Mouse (Mus musculus) brown adipose tissue, adult 24 weeks (tissue): ENCODE results near the gene Eml3. TPM values are rescaled to one million over a fixed set of nuclear protein-coding genes. Genes with fewer than 3 reads are reported as not detected.
A peak's percentile ranks its signal among the peaks of the same experiment; 100 is the strongest.
"Not testable (repeated sequence)": the region's sequence is repeated elsewhere in the genome, so short reads cannot be mapped to it uniquely, and the experiment has no call there.

ENCODE experiments used
- H3K27ac ChIP-seq: fragments of 200-500 bp; replicated peaks from 2 replicates; pipeline ENCODE4 v1.5.1; 2012; ENCODE audit warnings: low read depth, mild to moderate bottlenecking, low read length
- H3K4me1 ChIP-seq: fragments of 200-500 bp; 2 replicates; pipeline ENCODE4 v1.6.1; 2012; ENCODE audit warnings: low read length, mixed read lengths; ENCODE audit not compliant: control insufficient read depth, insufficient read depth, insufficient read length
- H3K4me3 ChIP-seq: fragments of 200-500 bp; 2 replicates; pipeline ENCODE4 v1.5.1; 2012; ENCODE audit warnings: low read depth, mild to moderate bottlenecking, low read length, moderate library complexity; ENCODE audit not compliant: insufficient read depth
- polyA plus RNA-seq: library from polyadenylated mRNA; stranded (reverse); fragments of >200 nt; gene quantifications from 2 replicates; pipeline ENCODE4 v1.2.4, GENCODE M21; 2012; ENCODE audit not compliant: missing spikeins, insufficient read depth, insufficient read length

The Eml3 gene
- 11.6 and 12.9 TPM in 2 replicates for polyA plus RNA-seq

- Histone ChIP-seq H3K4me3 (peak within 1 kb of the TSS; percentile 92), H3K4me1 (no peaks in the 10 kb centered on the region), H3K27ac (peak within 1 kb of the TSS; percentile 70)
These were observed at the start of gene Eml3, which contains the start of gene Rom1 for GRCm38 (mm10) chr19:8929224-8930088. Eml3 (plus strand) TSS chr19:8929552. Rom1 (minus strand) TSS chr19:8929356.

DNA sequence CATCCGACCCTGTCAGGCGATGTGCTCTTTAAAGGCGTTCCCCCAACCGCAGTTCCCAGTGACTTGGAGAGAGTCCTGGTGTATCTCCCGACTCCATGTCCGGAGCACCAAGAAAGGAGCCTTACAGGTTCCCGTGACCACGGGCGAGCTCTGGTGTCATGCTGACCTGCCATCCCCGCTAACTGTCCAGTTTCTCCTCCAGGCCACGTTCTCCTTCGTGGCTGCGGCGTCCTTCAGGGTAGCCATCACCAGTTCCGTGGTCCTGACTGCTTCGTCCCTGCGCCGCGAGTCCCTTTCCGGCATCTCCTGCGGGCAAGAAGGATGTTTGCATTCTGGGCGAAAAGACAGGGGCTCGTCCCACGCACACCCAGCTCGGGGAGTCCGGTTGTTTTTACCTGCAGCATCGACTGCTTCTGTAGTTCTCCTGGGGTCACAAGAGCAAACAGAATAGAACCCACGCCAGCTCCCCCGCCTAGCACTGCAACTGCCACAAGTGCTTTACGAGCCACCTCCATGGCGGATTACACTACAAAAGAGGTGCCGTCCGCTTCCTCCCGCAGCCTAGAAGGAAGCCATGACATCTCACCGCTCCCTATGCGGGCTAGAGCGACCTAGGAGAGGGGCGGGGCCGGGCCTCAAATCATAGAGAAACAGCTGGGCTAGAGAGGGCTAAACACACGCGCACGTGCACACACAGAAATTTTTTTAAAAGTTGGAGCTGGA, 48.9 kb upstream of the Eml3 start, which contains the start of gene Uqcc3:
Uqcc3 (minus strand) TSS at position 613 of the 723 bp plus-strand sequence.
- peak within 1 kb of the TSS; percentile 61 for H3K27ac ChIP-seq
- 0 out of 2 replicates have a peak, but pooled peaks cover 2% of the 10 kb centered on the region for H3K4me1 ChIP-seq
- H3K4me3 ChIP-seq: peak within 1 kb of the TSS; percentile 69

DNA sequence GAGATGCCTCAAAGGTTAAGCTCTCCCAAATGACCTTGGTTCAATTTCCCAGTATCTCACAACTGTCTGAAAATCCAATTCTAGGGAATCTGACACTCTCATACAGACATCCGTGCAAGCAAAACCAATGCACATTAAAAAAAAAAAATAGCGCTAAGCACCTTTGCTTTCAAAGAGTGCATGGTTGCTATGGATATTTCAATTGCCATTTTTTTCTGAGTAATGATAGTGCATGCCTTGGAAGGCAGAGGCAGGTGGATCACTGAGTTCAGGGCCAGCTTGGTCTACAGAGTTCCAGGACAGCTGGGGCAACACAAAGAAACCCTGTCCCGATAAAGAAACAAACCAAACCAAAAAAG, 48.3 kb upstream of the Eml3 start:
- H3K4me1 ChIP-seq: 0 out of 2 replicates have a peak, but pooled peaks cover 2% of the 10 kb centered on the region
- peak overlapping the region; percentile 69 for H3K4me3 ChIP-seq
- no peak overlapping the region for H3K27ac ChIP-seq

- Histone ChIP-seq H3K4me1 (peaks cover 7% of the 10 kb centered on the region; the same call in 1 of the 2 replicates), H3K27ac (no peak within 1 kb of the TSS), H3K4me3 (no peak within 1 kb of the TSS)
These were observed 45.7 kb upstream of the Eml3 start, which contains the start of the genes Lbhd1 and Gm49403 for GRCm38 (mm10) chr19:8883616-8884015. Lbhd1 (plus strand) TSS chr19:8883732. Gm49403 (plus strand) TSS chr19:8883930.

DNA sequence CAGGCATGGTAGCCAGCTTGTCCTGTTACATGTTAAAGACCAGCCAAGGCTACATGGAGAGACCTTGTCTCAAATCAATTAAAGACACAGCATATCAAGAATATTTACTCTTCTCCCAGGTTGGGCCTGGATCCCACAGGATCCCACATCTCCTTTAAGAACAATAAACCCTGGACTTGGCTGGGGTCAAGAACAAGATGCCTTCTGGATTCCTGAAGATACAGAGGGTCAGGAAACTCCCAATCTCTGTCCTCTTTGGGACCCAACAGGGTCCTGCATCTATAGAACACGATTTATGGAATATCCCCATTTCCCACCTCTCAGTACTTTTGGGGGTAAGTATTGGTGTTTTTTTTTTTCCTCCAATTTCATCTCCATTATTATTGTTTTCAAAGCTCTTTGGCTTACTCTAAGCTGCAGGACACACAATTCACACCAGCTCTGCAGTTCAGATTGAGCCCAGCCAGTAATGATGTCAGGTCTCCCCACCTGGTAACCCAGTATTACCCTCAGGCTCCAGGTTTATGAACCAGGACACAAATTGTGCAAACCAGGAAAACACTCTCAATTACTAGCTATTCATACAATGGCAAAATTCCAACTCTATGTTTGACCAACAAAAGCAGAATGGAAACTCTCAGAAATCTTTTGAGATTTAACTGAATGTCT, 42.3 kb upstream of the Eml3 start:
- Histone ChIP-seq H3K4me1 (peaks cover 6% of the 10 kb centered on the region; the same call in 1 of the 2 replicates), H3K4me3 (no peak overlapping the region), H3K27ac (no peak overlapping the region)

DNA sequence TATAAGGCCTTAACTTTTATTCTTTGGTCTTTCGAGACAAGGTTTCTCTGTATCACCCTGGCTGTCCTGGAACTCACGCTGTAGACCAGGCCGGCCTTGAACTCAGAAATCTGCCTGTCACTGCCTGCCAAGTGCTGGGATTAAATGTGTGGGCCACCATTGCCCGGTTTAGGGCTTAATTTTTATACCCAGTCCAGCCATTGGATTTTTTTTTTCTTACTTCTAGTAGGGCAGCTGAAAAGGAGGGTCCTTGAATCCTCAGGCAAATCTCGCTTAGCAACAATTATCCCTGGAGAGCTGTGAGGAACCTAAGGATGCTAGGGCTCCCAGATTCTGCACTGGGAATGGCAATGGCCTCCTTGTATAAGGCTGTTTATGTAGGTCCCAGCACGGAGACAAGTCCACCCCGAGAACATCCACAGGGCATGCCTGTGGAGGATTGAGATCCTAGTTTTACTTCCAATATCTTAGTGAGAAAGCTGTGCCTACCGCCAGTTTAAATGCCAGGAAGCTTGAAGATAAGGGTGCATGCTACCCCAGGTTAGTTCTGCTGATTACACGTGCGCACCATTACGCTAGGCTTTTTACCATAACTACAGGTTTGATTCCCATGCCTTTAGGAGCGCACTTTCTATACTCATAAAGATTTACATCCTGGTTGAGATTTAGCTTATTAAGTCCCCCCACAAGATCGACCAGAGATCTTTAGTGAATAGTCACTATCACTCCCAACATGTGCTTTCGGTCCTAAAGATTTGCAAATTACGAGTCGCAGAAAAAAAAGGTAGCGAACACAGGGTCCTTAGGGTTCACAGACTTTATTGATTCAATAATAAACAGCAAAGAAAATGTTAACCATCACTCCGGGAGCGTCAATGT, 41.5 kb upstream of the Eml3 start:
- peak overlapping the region; percentile 79 for H3K4me3 ChIP-seq
- peaks cover 6% of the 10 kb centered on the region; the same call in 1 of the 2 replicates for H3K4me1 ChIP-seq
- H3K27ac ChIP-seq: 0 out of 2 replicates have a peak overlapping the region, but pooled peaks have one; percentile 41

DNA sequence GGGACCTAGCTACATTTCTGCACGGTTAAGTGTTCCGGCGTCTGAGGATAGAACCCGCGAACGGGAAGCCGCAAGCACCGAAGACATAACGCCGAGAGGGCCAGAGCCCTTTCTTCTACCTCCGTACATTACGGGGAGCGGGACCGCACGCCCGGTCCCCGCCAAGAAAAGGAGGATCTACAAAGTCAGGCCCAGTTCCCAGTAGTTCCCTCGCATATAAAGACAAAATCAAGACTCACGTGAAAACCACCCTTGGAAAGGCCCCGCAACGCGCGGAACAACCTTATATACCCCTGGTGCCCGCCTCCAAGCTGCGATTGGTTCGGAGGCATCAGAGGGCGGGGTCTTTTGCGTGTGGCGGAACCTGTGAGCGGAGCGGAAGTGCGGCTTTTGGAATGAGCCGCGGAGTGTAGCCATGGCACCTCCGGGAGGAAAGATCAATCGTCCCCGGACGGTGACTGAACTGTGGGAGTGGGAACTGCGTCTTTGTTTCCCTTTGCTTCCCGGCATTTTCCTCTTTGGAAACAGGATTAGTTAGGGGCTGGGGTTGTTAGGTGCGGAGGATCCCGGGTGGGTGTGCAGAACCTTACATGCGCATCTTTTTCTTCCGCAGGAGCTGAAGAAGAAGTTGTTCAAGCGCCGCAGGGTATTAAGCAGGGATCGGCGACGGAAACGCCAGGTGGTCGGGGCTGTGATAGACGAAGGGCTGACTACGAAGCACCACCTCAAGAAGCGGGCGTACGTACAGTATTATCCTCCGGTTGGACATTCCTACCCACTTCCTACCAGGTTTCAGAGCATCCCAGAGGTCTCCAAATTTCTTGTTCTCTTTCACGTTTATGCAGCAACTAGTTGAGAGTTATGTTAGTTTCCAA, 40.6 kb upstream of the Eml3 start, which contains the start of the genes 1810009A15Rik and Gm49416:
1810009A15Rik (plus strand) TSS at position 343 of the 875 bp plus-strand sequence.
Gm49416 (plus strand) TSS at position 416 of the 875 bp plus-strand sequence.
- Histone ChIP-seq H3K4me1 (peaks cover 6% of the 10 kb centered on the region; the same call in 1 of the 2 replicates), H3K27ac (peak within 1 kb of the TSS; percentile 50), H3K4me3 (peak within 1 kb of the TSS; percentile 82)

DNA sequence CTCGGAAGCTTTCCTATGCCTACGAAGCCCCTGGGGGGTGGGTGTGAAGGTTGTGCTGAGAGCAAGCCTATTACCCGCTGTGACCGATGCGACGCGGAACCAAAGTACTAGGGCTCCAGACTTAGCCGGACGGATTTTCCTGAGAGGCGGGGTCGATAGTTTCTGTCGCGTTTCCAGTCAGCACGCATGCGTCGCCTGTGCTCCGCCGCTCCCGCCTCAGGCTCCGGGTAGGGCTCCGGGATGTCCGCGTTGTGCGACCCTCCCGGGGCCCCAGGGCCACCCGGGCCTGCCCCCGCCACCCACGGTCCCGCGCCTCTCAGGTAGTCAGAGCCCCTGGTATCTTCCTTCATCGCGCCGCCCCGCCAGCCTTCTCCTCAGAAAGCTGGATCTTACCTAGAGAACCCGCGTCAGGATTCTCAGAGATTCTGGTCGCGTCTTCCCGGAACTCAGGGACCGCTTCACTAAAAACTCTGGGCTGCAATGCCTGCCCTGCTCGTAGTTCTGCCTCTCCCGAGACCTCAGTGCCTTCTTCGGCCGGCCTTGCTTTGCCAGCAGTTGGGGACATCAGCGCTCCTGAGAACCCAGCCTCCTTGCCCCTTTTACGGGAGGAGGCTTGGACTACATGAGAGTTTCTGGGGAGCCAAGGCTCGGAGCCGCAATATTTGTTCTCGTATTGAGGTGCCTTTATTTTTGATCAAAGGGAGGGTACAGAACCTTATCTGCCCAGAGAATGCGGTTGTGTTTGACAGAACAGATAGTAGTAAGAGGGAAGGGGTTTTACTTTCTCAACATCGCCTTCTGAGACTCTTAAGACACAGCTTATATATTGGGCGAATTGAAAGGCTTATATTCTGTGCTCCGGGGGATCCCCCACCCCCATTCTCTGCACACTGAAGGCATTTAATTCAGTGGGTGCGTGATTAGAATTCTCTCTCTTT, 36.3 kb upstream of the Eml3 start, which contains the start of gene Ints5:
Ints5 (plus strand) TSS at position 177 of the 938 bp plus-strand sequence.
- Histone ChIP-seq H3K27ac (peak within 1 kb of the TSS; percentile 54), H3K4me3 (peak within 1 kb of the TSS; percentile 77), H3K4me1 (peaks cover 6% of the 10 kb centered on the region; the same call in 1 of the 2 replicates)

- Histone ChIP-seq H3K4me1 (peaks cover 6% of the 10 kb centered on the region; the same call in 1 of the 2 replicates), H3K27ac (no peak overlapping the region), H3K4me3 (no peak overlapping the region)
These were observed 33.9 kb upstream of the Eml3 start for GRCm38 (mm10) chr19:8895397-8895960.

DNA sequence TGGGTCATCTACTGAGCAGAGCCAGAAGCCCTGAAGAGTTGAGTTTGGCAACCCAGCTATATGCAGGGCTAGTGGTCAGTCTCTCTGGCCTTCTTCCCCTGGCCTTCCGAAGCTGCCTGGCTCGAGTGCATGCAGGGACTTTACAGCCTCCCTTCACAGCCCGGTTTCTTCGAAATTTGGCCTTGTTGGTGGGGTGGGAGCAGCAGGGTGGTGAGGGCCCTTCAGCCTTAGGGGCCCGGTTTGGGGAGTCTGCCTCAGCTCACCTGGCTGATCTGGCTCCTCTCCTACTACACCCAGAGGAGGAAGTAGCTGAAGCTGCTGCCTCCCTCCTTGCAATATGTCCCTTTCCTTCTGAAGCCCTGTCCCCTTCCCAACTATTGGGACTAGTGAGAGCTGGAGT, 33.1 kb upstream of the Eml3 start:
- H3K4me3 ChIP-seq, H3K27ac ChIP-seq: not testable (repeated sequence)

GRCm38 (mm10) chr19:8897211-8897864, 32.0 kb upstream of the Eml3 start:
- Histone ChIP-seq H3K4me3 (peak overlapping the region; percentile 45), H3K27ac (0 out of 2 replicates have a peak overlapping the region, but pooled peaks have one; percentile 5)
- not testable (repeated sequence) for H3K4me1 ChIP-seq

More for the DNA sequence above, 33.1 kb upstream of the Eml3 start:
- H3K4me1 ChIP-seq: not testable (repeated sequence)
